Mouse (Mus musculus) naive thymus-derived CD4-positive, alpha-beta T cell, adult 2 months (primary cell): ENCODE results near the gene Zp2.

Experiments
- DNase-seq: peaks from one replicate; pipeline ENCODE4 v3.0.0-alpha.2; 2011; ENCODE audit warnings: low read depth

Zp2 gene

DNA sequence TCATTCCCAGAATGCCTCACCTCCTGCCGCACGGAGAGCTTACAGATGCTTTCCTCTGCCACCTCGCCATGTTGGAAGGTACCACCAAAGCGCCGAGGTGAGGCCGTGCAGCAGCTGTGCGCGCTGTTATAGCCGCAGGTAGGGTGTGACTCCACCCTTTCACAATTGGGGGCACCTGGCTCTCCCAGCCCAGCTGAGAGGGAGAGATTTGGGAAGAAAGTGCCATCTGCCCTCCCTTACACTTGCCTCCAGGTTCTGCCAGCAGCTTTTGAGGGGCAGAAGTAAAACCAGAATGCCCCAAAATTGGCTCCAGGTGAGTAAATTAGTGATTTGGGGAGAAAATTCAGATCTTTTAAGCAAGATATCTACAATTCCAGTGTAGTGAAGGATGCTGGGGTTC is at the start of gene Zp2:
Gene Zp2, minus strand, starts transcription at position 101 of the 400 bp plus-strand sequence.
- no peak for DNase-seq

DNA sequence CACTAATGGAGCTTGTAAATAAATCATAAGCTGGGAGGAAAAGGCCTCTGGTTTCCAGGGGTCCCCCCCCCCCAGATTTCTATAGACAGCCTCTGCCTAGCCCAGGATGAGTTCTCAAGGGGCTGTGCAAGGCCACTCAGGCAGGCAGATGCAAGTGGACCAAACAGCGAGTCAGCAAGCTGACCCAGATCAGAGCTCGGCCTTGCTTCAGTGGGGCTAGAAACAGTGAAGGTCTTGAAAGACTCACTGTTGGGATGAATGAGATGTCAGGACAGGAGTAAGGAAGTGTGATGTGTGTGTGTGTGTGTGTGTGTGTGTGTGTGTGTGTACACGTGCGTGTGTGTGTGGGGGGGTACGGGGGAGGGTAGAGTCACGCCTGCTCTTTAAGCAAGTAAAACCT is 47.7 kb upstream of the Zp2 start:
- DNase-seq, result no peak

- no peak for DNase-seq
These were observed 47.1 kb upstream of the Zp2 start for GRCm38 (mm10) chr7:120192207-120192606.

GRCm38 (mm10) chr7:120190150-120190665 is 45.1 kb upstream of the Zp2 start:
- no peak for DNase-seq

- no peak for DNase-seq
These were observed 44.5 kb upstream of the Zp2 start for GRCm38 (mm10) chr7:120189369-120190149.

- DNase-seq, result no peak
These were observed 43.9 kb upstream of the Zp2 start for GRCm38 (mm10) chr7:120188946-120189345.

GRCm38 (mm10) chr7:120182891-120183290 is 37.8 kb upstream of the Zp2 start:
- DNase-seq, result no peak

- DNase-seq, result no peak
These were observed 36.5 kb upstream of the Zp2 start for GRCm38 (mm10) chr7:120181401-120182230.

- no peak for DNase-seq
These were observed 35.5 kb upstream of the Zp2 start for GRCm38 (mm10) chr7:120180547-120180946.

DNA sequence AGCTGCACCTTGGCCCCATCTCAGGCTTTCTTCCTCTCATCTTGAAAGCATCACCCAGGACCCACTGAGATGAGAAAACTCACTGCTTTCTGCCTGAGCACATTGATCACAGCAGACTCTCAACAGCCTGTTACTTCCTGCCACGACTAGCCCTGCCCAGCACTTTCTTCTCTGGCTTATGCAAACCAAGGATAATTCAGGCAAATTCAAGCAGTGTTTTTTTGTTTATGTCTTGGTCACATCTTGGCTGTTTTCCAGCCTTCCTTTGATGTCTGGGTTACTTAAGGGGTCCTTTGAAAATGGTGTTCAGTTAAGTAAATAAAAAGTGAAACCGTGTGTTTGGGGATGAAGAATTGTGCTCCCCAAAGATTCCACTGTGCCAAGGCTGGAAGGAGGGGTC is 33.8 kb upstream of the Zp2 start:
- no peak for DNase-seq

- no peak for DNase-seq
These were observed 32.5 kb upstream of the Zp2 start for GRCm38 (mm10) chr7:120177611-120178010.

- no peak for DNase-seq
These were observed 29.8 kb upstream of the Zp2 start for GRCm38 (mm10) chr7:120174723-120175504.

DNA sequence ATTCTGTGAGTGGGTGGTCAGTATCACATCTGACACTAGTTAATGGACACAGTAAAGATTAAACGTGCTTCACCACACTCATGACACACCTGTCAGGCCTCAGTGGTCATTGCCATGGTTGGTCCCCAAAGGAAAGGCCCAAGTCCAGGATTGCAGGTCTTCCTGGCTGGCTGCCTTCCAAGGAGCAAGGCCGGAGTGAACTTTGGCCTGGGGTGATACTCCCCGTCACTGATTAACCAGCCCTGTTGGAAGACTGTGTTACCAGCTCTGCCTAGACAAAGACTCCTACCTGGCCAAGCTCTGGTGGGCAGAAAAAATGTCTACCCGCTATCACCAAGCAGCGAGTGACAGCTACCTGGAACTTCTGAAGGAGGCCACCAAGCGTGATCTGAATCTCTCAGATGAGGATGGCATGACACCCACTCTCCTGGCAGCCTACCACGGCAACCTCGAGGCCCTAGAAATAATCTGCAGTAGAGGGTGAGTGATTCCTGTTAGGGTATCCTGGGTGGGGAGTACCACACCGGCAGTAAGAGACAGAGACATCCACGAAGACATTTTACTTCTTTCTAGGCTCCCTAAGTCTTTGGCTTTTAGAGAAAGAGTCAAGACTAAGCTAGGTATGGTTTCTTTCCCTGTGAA is 28.6 kb upstream of the Zp2 start, which contains the start of gene Anks4b:
Gene Anks4b, plus strand, starts transcription at position 256 of the 642 bp plus-strand sequence.
- no peak for DNase-seq

GRCm38 (mm10) chr7:120172188-120172700 is 27.2 kb upstream of the Zp2 start:
- no peak for DNase-seq

- no peak for DNase-seq
These were observed 18.6 kb upstream of the Zp2 start for GRCm38 (mm10) chr7:120163581-120164251.

DNA sequence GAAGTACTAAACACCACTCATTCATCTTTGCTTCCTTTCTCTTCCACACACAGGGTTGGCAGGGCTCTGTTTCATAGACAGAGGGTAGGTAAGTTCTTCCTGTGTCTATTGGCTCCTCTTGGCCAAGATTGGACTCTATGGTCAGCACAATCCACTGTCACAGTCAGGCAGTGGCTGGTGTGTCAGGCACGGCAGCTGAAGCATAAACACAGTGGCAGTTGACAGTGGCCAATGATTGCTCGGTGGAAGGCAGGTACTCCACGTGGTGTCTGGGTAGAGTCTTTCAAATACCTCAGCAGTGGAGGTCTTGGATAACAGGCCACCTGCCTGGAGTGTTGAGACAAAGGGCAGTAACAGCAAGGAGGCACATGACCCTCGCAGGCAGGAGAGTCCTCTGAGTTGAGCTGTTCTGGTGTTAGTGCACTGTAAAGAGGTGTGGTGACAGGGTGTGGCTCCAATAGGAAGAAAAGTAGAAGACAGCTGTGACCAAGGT is 13.1 kb upstream of the Zp2 start:
- DNase-seq, result no peak

GRCm38 (mm10) chr7:120157575-120158061 is 12.5 kb upstream of the Zp2 start:
- no peak for DNase-seq

DNA sequence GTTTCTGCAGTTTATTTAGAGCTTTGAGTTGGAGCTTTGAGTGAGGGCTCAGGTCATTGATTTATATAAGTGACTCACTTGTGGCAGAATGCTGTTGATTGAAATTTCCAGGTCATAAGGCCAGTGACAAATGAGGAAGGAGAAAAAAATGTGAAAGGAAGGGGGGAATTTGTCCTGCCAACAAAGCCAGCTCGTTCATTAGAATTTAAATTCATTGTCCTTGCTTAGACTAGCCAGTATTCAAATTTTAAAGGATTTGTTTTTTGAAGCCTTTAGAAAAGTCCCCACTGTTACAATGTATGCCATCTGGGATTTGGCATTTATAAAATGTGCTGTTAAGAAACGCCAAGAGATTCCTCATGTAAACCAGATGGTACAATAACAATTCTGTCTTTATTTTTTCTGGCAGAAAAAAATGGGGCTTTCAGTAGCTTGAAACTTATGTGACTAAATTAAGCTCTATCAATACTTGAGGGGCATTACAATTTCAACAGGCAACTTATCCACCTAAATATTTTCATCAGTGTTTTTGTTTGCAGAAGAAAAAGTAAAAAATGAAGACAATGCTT is 11.8 kb upstream of the Zp2 start:
- DNase-seq, result no peak

DNA sequence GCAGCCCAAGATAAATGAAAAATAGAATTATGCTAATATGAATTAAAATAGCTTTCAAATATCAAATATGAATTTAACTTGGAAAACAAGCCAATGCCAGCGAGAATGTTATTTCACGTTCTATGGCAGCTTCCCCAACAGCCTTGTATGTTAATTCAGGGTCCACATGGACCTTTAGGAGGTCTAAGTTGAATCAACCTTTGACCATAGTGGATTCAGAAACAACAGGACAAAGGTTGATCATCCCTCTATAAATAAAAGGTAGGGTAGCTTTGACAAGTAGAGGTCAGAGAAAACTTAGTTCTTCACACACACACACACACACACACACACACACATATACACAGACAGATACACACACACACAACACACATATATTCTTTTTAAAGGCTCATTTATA is 5.8 kb upstream of the Zp2 start:
- DNase-seq, result no peak

- DNase-seq, result no peak
These were observed 5.2 kb upstream of the Zp2 start for GRCm38 (mm10) chr7:120150257-120150656.
